Mouse (Mus musculus) cerebellum, postnatal 10 days (tissue): ENCODE data around the gene Mmp9.
A peak's percentile ranks its signal among the peaks of the same experiment; 100 is the strongest.

ENCODE experiments used
- DNase-seq, 2 experiments: peaks; one replicate each; pipeline ENCODE4 v3.0.0; 2021; ENCODE audit warnings: mixed read lengths in 2 of 2

Gene Mmp9

DNA sequence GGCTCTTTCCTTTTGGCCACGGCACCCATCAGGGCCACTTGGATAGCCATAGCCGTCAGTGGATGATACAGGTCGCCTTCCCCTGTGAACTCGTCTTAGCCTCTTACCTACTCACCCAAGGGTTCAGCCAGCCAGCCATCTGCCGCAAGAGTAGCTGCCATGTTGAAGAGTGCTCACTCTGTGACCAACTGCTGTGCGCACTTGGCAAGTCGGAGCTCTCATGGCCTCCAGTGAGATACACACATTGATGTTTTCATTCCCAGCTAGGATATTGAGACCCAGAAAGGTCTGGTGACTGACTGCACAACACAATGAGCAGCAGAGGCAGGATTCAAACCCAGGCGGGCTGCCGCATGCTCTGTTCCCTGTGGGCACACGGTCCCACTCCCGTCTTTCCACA lies 53.6 kb downstream of the Mmp9 start:
- peak in 1 of 2 experiments; percentile 58 for DNase-seq

DNA sequence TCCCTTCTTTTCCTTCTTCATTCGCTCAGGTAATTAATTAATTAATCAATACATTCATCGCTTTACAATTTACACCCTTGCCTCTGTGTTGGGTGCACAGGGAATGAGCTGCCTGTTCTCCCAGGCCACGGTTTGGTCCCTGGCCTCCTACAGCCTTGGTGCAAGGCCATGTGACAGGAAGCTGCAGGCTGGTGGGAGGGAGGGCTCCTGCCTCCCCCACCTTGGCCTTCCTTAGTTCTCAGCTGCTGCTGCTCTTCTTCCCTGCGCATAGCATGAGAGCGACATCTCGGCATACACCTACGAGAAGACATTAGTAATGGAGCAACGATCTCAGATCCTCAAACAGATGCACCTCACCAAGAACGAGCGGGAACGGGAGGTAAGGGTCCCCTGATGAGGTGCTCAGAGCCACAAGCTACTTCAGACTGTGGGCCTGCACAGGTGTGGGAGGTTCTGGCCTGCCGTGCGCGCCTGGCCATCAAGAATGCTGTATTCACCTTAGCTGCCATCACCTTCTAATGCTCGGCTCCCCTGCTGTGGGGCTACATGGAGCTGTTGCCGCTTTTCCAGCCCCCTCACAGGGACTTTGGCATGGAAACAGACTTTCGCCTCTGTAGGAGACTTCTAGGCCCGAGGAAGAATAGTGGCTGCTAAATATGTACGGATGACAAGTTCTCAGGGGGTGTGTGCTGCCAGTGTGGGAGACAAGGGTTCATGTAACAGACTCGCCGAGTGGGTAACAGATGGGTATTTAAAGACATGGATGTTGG lies 54.3 kb downstream of the Mmp9 start:
- DNase-seq, result peak in 1 of 2 experiments; percentile 58

DNA sequence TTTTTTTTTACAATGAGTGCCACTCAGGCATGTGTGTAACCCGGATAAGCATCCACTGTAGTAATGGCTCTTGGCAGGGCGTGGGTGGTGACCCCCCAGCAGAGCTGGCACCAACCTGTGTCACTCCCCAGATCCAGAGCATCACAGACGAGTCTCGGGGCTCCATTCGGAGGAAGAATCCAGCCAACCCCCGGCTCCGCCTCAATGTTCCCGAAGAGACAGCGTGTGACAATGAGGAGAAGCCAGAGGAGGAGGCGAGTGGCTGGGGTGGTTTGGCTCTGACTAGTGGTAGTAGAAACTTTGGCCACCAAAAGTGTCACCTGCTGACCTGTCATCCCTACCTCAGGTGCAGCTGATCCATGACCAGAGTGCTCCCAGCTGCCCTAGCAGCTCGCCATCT lies 55.4 kb downstream of the Mmp9 start:
- DNase-seq, result no peak

DNA sequence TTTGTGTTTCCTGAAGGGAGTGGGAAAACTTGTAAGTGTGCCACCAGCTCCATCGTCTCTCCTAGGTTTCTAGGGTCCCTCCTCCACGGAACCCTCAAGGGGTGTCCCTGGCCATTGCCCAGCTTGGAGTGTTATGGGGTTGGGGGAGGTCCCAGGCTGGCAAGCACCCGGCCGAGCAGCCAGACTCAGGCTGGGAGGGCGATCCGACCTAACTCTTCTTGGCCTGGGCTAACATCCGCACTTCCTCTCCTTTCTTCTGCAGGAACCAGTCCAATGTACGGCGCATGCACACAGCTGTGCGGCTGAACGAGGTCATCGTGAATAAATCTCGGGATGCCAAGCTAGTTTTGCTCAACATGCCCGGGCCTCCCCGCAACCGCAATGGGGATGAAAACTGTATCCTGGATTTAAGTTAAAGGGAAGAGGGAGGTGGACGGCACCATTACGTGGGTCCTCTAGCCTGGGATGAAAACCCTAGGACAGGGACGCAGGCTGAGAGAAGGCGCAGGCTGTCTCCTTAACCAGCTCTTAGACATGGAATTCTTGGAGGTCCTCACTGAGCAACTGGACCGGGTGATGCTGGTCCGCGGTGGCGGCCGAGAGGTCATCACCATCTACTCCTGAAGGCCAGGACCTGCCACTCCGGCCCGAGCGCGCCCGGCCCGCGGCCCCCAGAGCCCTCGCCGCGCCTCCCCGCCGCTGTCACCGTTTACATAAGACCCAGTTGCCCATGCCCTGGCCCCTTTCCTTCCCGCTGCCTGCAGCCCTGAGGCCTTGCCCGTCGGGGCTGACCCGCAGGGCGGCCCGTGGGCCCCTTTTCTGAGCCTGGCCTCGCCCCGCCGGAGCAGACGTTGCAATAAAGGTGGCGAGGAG lies 56.5 kb downstream of the Mmp9 start:
- no peak for DNase-seq

DNA sequence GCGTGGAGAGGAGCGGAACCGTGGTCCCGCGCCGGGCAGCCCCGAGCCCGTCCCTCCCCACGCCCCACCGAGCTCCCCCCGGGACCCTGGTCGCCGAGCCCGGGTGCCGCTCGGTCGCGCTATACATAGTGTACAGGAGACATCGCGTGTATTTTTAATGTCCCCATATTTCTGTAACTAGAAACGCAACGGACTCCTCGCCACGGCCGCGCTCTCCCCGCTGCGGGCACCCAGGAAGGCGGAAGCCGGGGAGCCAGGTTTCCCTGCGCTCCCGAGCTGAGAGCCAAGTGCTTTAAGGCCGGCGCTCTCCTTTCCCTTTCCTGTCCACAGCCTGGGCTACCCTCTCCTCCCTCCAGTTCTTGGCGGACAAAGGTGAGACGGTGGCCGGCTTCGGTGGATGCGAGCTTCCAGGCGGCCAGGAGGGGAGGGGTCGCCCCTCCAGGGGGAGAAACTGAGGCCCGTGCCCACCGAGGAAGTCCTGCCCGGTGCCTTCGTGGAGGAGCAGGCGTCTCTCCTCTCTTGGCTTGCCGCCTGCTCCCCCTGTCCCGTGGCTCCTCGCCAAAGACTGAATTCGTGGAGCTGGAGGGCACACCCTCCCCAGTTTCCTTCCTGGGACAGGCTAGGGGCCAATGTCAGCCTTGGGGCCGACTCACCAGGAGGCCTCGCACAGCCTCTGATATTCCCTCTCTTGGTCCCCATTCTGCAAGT lies 57.3 kb downstream of the Mmp9 start:
- DNase-seq, result peak; percentile 56 to 60

DNA sequence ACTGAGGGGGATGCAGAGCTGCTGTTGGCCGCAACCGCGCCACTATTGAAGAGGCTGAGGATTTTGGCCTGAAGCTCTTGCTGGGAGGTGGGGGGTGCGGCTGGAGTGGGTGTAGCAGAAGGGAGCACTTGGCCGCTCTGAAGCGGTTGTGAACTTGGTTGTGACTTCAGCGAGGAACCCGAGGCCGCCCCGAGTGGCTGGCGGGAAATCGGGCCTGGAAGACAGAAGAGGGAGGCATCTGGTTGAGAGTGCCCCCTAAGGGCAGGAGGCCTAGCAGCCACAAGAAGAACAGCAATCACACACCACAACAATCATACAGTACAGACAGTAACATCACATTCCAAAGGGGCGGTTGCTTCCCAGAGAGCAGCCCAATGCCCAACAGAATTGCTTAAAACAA lies 61.4 kb downstream of the Mmp9 start:
- DNase-seq, result peak in 1 of 2 experiments; percentile 33

DNA sequence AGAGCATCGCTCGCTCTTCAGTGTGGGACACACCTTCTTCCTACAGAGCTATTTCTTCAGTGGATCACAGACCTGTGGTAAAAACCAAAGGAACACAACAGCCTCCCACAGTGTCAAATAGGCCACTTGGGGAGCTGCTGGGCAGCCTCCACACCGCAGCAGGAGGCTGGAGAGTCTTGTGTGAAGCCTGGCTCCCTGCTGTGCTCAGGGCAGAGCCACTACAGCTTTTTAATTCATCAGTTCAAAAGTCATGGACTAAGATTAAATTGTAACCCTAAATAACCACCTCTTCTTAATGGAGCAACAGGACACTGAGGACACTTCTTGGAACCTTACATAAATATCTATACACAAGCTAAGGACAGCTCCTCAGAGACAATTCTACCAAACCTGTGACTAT lies 62.5 kb downstream of the Mmp9 start:
- DNase-seq, result no peak

DNA sequence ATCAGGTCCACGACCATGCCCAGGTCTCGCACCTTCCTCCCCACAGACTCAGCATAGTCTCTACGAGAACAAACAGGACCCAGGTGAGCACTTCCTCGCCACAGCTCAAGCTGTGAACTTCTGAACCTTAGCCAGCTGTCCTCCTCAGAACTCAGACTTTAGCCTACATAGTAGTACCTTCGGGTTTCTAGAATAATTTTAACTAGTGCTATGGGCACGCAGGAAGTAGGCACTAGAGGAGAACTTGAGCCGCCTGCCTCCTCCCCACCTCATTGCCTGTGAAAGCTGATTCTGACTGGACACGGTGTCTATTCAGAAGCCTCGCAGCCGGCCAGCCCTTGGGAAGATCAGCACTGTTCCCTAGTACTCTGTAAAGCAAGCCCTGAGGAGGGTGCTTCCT lies 63.7 kb downstream of the Mmp9 start:
- DNase-seq, result no peak
